Mouse (Mus musculus): ENCODE measurements around the gene Fam69b.
A peak's percentile ranks its signal among the peaks of the same experiment; 100 is the strongest.

Gene Fam69b

DNA sequence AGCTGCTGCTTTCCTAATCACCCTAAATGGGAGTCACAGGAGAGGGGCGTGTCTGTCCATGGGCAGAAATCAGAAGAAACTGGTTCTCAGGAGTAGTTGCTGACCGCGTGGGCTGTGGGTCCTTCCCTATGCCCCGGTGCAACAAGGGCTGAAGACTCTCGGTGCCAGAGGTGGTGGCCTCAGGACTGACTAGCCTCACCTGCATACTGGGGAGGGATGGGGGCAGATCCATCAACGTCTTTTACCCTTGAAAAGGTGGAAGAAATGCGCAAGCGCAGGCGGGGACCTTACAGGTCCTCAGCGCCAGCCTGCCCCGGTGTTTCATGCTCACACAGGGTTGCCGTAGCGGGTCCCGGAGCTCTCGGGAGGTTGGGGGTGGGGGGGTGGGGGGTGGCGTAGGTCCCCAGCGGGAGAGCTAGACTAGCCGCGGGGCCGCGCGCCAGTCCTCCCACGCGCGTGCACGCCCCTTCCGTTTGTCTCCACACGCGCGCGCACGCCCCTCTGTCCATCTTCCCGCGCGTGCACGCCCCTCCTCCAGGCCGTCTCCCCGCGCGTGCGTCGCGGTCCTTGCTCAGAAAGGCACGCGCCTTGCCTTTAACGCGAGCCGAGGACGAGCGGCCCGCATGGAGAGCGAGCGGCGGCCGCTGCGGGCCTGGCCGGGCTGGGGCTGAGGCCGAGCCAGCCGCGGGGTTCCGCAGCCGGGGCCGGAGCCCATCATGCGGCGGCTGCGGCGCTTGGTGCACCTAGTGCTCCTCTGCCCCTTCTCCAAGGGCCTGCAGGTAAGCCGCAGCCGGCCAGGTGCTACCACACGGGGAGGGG is at the start of gene Fam69b:
Fam69b (plus strand) TSS at position 537 of the 819 bp plus-strand sequence.
- peak; percentile 66 for DNase-seq (ENCODE audit: low spot score)

DNA sequence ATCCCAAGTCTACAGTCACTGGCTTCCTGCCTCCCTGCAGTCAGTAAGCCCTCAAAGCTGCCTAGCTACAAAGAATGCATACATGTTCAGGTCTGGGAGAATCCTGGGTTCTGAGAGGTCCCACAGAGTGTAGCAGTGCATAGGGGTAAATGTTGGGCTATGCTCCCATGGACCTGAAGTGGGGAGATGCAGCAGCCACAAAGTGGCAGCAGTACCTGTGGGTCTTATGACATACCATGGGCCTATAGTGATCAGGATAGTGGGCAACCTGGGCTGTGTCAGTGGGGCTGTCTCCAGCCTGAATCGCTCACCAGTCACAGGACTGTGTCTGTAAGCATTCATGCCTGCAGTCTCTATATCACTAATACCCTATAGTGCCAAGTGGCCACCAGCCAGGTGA is 48.5 kb upstream of the Fam69b start, which contains the start of gene Egfl7:
Egfl7 (plus strand) TSS at position 301 of the 400 bp plus-strand sequence.
- no peak for DNase-seq (ENCODE audit: low spot score)

DNA sequence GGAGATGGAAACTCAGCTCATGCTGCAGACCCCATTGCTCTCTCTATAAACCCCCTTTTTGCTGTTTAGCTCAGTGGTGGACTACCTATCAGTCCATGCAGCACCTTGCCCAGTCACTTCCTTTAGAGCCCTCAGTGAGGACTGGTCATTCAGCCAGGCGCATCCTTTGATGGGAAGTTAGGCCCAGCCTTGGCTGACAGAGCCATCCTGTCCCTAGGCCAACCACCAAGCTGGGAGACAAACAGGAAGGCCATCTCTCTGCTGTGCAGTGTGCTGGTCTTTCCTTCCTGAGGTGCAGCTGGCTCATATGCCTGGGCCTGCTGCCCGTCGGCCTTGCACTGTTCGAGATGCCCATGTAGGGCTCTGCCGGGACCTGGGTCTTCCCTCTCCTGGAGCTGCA is 47.5 kb upstream of the Fam69b start:
- DNase-seq (ENCODE audit: low spot score): no peak

DNA sequence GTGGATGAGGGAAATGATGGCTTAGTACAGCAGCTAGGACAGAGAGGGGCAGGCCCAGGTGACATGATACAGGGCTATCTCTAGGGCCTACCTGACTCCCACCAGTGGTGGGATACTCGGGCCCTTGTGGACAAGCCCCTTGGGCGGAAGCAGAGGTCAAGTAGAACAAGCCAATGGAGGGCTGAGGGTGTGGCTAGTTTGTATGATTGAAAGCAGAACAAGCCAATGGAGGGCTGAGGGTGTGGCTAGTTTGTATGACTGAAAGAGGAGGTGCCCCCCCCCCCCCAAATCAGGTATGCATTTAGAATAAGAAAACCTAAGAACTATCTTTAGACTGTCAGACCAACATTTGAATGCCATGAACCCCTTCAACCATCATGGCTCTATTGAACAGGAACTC is 46.1 kb upstream of the Fam69b start:
- DNase-seq (ENCODE audit: low spot score): no peak

DNA sequence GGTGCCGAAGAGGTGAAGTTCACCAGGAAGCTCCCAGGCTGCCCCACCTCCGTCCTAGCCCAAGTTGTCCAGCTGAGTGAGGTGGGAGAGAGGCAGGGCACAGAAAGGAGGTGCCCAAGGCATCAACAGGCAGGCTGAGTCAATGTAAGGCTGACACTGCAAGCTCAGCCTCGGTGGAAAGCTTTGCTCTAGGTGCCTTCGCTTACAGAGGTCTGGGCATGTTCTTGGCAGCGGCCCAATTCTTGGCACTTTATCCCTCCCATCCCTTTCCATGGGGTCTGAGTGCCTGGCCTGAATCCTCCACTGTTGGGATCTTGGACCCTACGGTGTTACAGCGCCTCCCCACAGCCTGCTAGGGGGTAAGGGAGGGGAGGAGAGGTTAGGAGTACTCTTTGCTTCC is 45.5 kb upstream of the Fam69b start:
- no peak for DNase-seq (ENCODE audit: low spot score)

DNA sequence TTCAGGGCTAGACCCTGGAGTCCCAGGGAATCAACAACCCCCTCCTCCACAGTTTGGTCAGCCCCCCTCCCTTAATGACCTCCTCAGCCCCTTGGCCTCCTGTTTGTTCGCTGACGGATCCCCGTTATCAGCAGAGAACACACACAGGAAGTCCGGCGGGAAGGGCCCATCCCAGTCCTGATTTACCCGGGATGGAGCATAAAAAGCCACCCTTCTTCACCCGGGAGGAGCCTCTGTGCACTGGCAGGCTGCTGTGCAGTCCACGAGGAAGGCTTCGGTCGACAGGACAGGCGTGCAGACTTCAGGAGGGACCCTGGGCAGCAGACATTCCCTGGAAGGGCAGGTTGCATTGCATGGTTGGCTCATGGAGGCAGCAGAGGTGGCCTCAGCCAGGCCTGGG is 44.6 kb upstream of the Fam69b start:
- DNase-seq (ENCODE audit: low spot score): no peak

DNA sequence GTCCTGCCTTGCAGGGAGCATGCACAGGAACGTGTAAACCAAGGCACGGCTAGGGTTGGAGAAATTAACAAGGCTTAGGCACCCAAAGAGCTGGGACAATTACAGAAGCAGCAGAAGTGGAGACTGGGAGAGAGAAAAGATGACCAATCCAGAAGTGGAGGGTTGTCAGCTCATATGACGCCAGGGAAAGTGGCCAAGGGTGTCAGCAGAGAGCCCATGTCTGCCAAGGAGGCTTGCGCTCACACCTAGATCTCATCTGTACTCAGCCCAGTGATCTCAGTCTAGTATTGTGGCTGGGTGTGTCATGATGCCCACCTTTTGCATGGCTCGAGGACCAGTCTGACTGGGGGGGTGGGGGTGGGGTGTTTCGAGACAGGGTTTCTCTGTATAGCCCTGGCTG is 42.5 kb upstream of the Fam69b start:
- DNase-seq (ENCODE audit: low spot score): no peak

DNA sequence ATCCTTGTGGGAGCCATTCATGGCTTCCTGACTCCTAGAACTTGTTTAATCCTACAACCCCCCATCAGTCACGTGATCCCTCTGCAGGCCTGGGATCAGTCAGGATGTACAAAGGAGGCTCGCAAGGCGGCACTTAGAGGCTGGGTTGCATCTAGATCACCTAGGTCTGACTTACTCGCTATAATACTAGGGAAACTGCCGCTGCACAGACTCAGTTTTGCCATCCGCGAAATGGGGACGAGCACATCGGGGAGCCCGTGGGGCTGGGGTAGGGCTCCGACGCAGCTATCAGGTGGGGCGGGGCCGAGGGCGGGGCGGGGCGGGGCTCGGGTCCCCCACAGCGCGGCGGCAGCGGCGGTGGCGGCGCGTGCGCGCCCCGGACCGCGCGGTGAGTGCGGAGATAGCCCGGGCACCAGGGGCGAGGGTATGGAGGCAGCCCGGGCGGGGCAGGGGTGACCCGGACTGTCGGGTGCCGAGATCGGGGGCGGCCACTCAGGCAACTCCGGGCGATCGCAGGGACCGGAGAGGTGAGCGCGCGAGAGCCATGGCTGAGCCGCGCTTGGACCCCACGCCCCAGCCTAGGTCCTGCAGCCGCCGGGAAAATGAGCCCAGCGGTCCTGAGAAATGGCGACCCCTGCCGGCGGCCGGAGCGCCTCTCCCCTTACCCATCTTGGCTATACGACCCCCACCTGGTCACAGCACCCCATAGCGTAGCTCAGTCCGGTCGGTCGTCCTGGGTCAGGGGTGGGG is 41.8 kb upstream of the Fam69b start, which contains the start of gene Gm20532:
Gm20532 (plus strand) TSS at position 346 of the 750 bp plus-strand sequence.
- DNase-seq (ENCODE audit: low spot score): no peak

DNA sequence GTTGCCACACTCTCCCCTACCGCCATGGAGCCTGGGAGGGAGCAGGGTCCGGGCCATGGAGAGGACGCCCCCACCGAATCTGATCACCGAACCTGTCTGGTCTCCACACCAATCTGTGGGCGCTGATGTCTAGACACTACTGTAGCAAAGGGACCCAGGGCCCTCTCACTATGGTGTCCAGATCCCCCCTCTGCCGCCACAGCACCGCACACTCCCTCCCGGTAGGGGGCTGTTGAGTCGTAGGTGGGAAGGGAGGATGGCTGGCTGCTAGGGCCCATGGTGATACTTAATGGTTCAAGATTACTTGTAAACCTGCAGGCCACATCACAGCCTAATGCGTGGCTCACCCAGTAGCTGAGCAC is 41.2 kb upstream of the Fam69b start:
- DNase-seq (ENCODE audit: low spot score): no peak

DNA sequence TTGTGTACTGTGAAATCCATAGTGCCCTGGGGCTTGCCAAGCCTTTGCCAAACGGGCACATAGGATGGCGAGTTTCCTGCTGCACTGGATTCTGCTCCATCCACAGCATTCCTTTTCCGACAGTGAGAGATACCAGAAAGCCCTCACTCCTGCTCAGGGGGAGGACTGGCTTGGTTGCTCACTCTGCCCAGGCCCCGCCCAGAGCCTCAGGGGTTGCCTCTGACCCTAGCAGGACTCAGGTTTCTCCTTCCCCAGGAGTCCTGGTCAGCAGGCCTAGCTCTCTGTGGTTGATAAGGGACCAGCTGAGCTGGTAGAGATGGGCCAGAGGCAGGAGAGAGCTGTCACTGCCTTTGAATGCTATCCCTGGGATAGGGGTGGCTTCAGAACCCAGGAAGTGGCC is 39.7 kb upstream of the Fam69b start:
- DNase-seq (ENCODE audit: low spot score): no peak

DNA sequence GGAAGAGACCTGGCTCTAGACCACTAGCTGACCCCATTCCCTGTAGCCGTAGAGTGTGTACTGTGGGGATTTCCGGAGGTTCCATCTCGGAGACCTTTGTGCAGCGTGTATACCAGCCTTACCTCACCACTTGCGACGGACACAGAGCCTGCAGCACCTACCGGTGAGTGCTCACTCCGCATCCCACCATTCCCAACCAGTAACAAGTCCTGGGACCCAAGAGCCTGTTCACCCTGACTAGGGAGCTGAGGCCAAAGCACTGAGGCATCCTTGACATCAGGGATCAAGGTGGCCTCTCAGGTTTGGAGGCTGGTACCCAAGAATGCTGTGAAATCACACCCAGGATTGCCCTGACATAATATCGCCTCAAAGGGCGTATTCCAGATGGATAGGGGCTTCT is 39.0 kb upstream of the Fam69b start:
- no peak for DNase-seq (ENCODE audit: low spot score)

DNA sequence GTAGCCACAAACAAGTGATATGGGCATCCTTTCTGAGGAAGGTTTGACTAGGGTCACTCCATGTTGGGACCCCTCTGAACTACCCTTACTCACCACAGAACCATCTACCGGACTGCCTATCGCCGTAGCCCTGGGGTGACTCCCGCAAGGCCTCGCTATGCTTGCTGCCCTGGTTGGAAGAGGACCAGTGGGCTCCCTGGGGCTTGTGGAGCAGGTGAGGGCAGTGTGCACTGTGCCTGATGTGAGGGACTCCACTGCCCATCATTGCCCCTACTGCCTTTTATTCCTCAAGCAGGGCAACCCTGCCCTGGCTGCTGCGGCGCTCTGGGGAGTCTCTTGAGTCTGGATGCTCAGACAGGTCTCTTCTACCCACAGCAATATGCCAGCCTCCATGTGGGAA is 38.0 kb upstream of the Fam69b start:
- no peak for DNase-seq (ENCODE audit: low spot score)

DNA sequence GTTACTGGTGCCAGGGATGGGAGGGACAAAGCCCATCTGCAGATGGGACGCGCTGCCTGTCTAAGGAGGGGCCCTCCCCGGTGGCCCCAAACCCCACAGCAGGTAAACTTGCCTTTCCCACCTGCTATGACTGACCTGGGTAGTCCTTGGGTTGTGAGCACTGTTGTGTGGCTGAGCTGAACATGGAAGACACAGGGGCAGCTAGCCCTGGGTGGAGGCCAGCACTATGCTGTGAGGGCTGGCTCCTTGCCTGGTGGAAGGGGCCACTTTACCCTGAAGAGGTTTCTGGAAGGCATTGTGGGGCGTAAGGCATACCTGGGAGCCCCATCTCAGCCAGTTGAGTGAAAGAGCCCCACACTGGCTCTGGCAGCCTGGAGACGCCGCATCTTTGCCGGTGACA is 37.3 kb upstream of the Fam69b start:
- no peak for DNase-seq (ENCODE audit: low spot score)

DNA sequence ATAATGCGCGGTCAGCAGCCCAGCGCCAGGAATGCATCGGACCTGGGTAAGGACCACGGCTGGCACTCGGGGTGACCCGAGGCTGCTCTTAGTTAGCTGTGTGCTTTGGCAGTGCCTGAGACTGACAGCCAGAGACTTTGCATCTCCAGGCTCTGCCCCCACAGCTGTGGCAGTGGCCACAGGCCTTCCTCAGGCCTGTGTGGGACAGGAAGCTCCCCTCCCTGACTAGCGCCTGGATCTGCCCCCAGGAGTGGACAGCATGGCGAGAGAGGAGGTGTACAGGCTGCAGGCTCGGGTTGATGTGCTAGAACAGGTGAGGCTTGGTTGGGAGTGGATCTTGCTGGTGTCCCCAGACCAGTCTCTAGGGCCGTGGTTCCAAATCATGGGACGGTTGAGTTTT is 36.8 kb upstream of the Fam69b start:
- DNase-seq (ENCODE audit: low spot score): no peak

DNA sequence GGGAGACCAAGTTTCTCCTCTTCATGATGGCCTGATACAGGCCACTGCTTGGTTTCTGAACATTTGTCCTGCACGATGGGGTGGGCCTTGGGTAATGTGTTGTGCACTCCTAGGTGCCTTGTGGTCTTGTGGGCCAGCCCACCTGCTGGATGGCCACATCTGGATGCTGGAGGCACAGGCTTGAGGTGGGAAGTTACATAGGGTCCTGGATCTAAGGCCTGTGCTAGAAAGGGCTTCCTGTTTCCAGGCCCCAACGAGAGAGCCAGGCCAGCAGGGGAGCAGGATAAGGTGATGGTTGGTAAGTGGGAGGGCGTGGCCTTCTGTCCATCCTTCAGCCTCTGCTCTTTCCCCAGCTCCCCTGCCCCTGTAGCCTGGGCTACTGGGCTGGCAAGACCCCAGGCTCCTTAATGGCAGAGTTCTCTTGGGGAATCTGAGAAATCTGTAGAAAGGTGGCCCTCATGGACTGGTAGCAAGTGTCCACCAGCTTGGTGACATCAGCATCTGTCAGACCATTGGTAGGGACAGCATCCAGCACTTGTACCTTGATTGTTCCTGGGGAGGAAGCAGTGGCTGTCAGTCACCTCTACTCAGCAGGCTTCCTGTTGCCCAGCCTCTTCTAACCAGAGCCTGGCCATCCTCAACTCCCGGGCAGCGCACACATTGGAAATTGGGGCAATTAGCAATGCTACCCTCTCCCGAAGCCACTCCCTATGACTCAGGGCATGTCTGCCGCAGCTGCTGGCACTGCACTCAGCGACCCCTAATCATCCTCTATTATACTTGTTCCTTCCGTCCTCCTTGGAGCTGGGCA is 34.8 kb upstream of the Fam69b start:
- DNase-seq (ENCODE audit: low spot score): no peak

DNA sequence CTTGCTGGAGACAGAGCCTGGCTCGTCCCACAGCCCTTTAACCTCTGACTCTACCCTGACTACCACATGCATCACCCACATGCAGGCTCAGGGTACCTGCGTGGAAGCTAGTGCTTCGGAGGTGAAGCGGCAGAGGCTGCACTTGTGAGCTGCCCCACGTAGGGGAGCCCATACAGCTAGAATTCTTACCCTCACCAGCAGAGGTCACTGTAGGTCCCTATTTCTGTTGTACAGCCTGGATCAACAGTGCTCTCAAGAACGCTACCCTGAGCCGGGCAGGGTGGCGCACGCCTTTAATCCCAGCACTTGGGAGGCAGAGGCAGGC is 34.3 kb upstream of the Fam69b start:
- DNase-seq (ENCODE audit: low spot score): no peak

DNA sequence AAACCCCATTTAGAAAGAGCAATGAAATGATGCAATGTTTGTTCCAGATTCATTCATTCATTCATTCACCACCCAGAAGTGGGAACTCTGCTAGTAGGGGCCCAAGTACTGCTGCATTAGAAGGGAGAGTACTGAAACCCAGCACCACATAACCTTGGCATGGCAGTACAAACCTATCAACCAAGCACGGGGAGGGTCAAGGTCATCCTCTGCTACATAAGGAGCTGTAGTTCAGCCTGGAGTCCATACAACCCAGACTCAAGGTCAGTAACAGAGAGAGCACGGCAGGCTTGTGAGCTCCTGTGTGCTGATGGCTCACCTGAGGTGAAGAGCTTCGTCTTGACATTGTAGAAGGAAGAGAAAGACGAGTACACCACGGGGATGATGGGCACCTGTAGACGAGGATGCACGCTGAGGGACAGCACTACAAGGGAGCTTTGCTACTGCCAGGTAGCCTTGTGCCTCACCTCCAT is 33.8 kb upstream of the Fam69b start:
- DNase-seq (ENCODE audit: low spot score): no peak

DNA sequence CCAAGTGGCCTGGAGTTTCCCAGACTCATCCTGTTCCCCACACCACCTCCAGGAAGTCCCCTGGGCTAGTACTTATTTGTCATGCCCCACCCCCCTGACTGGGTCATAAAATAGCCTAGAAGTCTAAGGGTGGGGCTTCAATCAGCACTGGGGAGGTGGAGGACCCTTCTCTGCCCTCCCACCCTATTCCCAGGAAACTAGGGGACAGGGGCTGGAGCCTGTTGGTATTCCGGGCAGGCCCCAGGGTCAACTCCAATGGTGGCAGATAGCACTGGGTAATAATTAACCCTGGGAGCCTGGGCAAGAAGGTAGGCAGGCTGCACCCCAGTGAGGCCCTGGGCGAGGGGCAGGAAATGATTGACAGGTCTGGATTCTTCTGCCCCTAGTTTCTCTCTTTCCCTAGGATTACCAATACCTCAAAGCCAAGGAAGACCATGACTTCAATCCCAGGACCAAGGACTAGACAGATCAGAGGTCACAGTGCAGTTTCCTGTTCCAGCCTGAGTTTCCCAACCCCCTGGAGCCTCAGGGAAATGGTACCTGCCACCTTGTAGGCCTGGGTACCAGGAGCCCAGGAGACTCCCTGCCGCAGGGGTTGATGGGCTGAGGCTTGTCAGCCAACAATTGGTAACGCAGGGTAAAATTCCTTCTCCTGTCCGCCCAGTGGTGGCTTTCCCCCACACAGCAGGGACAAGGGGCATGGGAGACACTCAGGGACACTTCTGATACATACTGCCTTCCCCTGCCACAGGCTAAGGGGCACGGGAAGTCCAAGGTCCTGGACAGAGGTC is 33.1 kb upstream of the Fam69b start:
- no peak for DNase-seq (ENCODE audit: low spot score)

DNA sequence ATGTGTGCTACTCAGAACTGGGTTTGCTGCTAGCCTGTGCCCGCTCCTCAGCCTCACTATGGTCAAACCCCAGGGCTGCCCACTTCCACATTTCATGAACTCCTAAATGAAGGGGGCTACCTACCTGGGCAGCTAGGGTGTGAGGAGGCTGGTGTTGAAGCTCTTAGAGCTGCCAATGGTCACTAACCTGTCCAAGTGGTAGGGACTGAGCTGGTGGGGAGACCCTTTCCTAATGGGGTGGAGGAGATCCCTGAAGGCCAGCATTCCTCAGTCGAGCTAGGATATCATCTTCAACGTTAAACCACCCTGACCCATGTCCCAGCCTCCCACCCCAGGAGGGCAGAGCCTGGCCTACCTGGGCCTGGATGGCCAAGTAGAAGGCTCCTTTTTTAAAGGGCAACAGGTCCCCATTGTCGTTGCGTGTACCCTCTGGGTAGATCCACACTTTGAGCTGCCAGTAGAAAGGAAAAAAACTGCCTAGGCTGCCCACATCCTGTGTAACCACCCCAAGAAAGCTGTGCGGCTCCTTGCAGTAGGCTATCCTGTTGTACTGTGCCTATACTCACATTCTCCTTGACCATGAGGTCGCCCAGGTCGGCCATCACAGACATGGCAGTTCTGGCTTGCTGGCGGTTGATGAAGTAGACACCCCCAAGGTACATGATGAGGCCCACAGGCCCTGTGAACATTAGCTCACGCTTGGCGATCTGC is 32.4 kb upstream of the Fam69b start:
- DNase-seq (ENCODE audit: low spot score): no peak

DNA sequence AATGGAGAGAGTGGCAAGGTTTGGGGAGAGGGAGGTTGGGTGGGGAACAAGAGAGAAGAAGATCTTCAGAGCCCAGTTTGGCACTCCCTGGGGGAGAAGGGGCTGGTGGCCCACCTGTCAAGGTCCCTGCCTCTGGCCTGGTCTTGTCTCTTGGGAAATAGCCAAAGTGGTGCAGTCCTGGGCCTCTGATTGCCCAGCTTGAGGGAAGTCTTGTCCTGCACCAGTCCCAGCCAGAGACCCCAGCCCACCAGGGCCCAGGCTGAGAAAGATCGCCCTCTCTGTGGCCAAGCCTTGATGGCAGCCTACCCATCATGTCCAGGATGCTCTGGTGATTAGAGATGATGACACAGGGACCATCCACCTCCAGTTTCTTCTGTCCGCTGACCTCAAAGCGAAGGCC is 31.4 kb upstream of the Fam69b start:
- no peak for DNase-seq (ENCODE audit: low spot score)

DNA sequence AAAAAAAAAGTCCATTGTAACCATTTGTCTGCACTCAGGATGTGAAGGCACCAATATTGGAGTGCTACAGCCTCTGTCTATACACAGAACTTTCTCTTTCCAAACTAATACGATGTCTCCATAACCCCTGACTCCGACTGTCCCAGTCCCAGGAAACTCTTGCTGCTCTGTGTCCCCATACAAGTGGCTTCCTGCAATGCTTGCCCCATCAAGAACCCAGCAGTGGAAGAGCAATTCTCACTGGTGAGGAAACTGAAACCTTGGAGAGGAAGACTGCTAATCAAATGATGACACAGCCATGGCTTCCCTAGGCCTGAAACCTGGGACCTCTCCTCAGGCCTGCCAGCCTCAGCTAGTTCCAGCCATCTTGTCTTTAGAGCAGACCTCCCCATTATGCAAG is 30.4 kb upstream of the Fam69b start:
- DNase-seq (ENCODE audit: low spot score): no peak

Data from layer of hippocampus, adult 9-10 months (tissue).